Mouse (Mus musculus): ENCODE data around the gene Psph.
"Not testable (repeated sequence)": the region's sequence is repeated elsewhere in the genome, so short reads cannot be mapped to it uniquely, and the experiment has no call there.

Psph gene

DNA sequence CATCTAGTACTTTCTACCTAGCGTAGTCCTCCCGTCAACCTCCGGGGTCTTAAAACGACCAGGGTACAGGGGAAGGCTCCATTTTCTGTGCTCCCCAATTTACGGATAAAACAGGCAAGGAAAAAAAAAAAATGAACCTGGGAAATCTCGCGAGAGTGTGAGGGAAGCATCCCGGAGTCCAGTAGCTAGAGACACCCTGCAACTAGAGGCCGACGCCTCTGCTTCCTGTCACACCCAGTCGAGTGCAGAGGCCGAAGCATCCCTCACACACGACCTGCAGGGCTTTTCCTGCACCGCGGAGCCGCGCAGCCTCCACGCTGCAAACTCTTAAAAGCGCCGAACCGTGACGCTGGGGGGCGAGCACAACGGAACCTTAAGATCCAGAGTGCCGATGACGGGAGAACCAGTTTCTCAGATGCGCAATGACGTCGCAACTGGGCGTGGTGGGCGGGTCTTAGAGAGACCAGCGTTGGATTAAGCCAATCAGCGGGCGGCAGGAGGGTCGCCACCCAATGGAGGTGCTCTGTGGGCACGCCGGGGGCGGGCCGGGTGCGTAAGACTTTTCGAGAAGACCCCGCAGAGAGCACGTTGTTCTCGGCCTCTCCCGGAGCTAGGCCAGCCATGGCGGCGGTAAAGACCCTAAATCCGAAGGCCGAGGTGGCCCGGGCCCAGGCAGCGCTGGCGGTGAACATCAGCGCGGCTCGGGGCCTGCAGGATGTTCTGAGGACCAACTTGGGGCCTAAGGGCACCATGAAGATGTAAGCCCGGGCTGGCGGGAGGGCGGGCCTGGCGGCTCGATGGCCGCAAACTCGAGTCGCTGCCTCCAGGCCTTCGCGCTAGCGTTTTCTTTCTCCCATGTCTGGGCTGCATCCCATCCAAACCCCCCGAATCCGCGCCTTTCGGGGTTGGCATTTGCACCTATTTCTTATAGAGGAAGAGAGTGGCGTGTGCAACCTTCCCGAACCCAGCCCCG, at the start of gene Psph:
Gene Psph, minus strand, starts transcription at position 632 of the 973 bp plus-strand sequence.
- DNase-seq (ENCODE audit: low read depth, low spot score) = peak; percentile 98

- DNase-seq (ENCODE audit: low read depth, low spot score) = not testable (repeated sequence)
Observed at GRCm38 (mm10) chr5:129790591-129790990, 3.3 kb upstream of the Psph start.

- DNase-seq (ENCODE audit: low read depth, low spot score) = no peak
Observed at GRCm38 (mm10) chr5:129787818-129788593, 757 bp upstream of the Psph start.

DNA sequence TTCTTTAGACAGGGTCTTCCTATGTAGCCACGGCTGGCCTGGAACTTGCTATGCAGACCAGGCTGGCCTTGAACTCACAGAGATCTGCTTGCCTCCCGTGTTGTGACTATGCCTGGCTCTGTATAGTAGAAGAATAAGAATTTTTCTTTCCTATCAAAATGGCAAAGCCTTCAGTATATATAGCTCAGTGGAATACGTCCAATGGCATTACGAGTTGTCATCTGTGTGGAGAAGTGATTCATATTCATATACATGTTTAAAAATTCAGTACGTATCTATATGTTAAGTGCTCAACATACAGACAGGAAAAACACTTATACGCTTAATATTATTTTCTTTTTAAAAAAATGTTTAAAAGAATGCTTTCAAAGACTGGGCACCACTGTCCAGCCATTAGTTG, 1.1 kb downstream of the Psph start:
- peak; percentile 19 for DNase-seq (ENCODE audit: low read depth, low spot score)

- DNase-seq (ENCODE audit: low read depth, low spot score) = no peak
Observed at GRCm38 (mm10) chr5:129785235-129785870, 1.9 kb downstream of the Psph start.

DNA sequence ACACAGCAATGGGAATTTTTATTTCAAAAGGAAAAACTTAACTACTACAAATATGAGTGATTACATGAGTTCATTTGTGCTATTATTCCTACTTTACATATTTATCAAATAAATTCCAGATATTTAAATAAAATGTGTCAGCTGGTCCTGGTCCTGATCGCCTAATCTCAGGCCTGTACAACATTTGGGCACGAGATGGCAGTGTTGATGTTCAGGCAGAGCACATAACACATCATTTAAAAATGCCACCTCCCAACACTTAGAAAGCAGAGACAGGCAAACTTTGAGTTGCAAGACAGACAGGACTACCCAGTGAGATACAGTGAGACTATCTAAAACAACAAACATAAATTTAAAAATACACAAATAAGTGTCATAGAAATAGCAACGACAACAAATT, 5.0 kb downstream of the Psph start:
- DNase-seq (ENCODE audit: low read depth, low spot score) = peak; percentile 23

GRCm38 (mm10) chr5:129780131-129780530, 7.1 kb downstream of the Psph start:
- DNase-seq (ENCODE audit: low read depth, low spot score) = no peak

- DNase-seq (ENCODE audit: low read depth, low spot score) = peak; percentile 60
Observed at GRCm38 (mm10) chr5:129778996-129779716, 8.1 kb downstream of the Psph start.

- DNase-seq (ENCODE audit: low read depth, low spot score) = no peak
Observed at GRCm38 (mm10) chr5:129778348-129778995, 8.8 kb downstream of the Psph start.

DNA sequence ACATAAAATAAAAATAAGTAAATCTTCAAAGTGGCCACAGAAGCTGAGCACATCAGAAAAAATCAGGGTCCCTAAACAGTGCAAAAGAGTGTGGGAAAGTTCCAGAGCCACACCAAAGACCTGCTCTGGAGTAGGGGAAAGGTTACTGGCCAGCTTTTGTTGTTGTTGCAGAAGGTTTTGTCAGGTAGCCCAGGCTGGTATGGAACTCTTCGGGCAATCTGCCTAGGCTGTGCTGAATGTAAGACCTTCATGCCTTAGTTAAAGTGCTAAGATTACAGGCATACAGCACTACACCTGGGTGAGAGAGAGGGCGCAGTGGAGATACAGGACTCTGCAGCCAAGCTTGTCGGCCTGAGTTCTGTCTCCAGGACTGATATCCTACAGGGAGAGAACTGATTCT, 12.6 kb downstream of the Psph start:
- no peak for DNase-seq (ENCODE audit: low read depth, low spot score)

GRCm38 (mm10) chr5:129773330-129773729, 13.9 kb downstream of the Psph start:
- DNase-seq (ENCODE audit: low read depth, low spot score) = not testable (repeated sequence)

GRCm38 (mm10) chr5:129772433-129772832, 14.8 kb downstream of the Psph start:
- no peak for DNase-seq (ENCODE audit: low read depth, low spot score)

DNA sequence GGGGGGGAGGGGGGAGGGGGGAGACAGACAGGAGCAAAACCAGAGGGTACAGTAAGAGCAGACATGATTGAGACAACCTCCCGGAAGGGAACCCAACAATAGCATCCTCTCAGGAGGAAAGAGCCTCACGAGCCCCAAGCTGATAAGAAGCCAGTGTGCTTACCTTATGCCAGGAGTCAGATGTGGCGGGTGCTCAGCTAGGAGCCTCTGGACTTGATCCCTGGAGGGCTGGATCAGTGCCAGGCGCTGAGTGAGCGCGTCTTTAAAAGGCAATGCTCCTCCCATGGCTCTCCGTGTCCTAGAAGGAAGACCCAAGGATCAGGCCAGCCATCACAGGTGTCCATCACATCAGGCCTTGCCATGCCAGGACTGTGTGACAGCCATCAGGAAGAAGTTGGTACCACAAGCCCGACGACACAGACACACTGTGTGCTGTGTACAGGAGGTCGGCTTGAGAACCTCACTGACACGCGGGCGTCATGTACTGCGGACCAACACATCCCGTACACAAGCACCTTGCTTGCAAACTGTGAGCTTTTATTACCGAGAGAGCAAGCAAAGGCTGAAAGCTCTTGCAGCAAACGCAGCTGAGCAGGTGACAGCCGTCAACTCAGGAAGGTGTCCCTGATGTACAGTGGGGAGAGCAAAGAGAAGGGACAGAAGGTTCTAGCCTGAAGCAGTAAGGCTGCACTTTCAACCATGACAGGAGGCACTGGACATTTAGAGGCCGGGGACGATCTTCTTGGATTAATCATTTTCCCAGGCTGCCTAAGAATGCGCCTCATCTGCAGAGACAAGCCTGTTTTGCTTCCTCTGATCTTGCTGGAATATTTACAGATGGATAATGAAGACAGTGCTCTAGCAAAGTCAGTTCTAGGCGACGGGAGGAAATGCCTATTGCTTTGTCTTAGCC, 16.6 kb downstream of the Psph start:
- DNase-seq (ENCODE audit: low read depth, low spot score) = no peak

GRCm38 (mm10) chr5:129761865-129762540, 25.2 kb downstream of the Psph start:
- DNase-seq (ENCODE audit: low read depth, low spot score) = peak; percentile 65

- no peak for DNase-seq (ENCODE audit: low read depth, low spot score)
Observed at GRCm38 (mm10) chr5:129759929-129760480, 27.2 kb downstream of the Psph start.

DNA sequence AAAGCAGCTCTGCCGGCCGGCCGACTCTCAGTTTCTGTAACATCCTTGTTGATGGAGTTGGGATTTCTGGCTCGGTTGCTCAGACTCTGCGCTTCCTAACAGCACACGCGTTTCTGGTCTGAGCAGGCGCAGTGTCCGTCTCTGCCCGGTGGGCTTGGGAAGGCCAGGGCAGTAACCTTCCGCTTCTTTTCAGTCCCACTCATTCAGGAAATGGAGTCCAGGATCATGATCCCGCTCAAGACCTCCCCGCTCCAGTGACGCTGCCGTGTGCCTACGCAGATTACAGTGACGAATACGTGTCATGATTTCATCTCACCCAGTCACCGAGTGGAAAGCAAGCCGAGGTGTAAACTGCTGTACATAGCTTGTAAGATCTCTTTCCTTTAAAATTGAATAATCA, 30.4 kb downstream of the Psph start:
- no peak for DNase-seq (ENCODE audit: low read depth, low spot score)

DNA sequence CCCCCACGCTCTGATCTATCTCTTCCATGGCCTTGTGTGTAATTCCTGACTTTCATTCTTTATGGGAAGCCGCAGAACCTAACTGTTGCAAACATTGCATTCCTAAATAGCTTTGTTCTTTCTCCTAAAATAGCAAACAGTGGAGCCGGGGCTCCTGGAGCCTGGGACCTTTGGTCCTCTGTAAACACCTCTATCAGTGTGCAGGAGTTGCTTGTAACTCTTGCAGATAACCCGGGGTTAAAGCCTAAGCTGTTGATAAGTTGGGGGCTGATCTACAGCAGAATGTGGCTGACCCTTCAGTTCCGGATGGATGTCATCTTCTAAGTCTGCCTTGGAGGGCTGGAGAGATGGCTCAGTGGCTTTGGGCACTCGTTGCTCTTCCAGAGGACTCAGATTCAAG, 43.2 kb downstream of the Psph start:
- no peak for DNase-seq (ENCODE audit: low read depth, low spot score)

- DNase-seq (ENCODE audit: low read depth, low spot score) = no peak
Observed at GRCm38 (mm10) chr5:129742903-129743488, 44.3 kb downstream of the Psph start.
